Mouse (Mus musculus): ENCODE data around the gene Zwilch.
"Not testable (repeated sequence)": the region's sequence is repeated elsewhere in the genome, so short reads cannot be mapped to it uniquely, and the experiment has no call there.

The Zwilch gene

GRCm38 (mm10) chr9:64172816-64173665 lies at the start of gene Zwilch, which contains the start of gene Rpl4:
Gene Zwilch, minus strand, starts transcription at chr9:64173104.
Gene Rpl4, plus strand, starts transcription at chr9:64173375.
- DNase-seq (ENCODE audit: low spot score in 2 of 2), result peak; percentile 81 to 86

GRCm38 (mm10) chr9:64222098-64222497 lies 49.2 kb upstream of the Zwilch start:
- DNase-seq (ENCODE audit: low spot score in 2 of 2), result no peak

DNA sequence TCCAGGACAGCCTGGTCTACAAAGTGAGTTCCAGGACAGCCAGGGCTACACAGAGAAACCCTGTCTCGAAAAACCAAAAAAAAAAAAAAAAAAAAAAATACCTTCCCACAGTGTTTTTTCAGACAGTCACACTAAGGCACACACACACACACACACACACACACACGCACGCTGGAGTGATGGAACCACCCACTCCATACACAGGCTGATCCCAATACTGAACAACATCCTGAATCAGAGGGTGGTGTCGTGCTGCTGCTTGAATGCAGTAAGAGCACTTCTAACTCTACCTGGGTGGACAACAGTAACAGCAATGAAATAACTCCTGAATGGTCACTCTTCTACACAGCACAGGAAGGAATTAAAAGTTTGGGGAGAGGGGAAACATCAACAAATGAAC lies 48.6 kb upstream of the Zwilch start:
- peak; percentile 19 to 40 for DNase-seq (ENCODE audit: low spot score in 2 of 2)

- no peak for DNase-seq (ENCODE audit: low spot score in 2 of 2)
These were observed 47.7 kb upstream of the Zwilch start for GRCm38 (mm10) chr9:64220603-64221002.

DNA sequence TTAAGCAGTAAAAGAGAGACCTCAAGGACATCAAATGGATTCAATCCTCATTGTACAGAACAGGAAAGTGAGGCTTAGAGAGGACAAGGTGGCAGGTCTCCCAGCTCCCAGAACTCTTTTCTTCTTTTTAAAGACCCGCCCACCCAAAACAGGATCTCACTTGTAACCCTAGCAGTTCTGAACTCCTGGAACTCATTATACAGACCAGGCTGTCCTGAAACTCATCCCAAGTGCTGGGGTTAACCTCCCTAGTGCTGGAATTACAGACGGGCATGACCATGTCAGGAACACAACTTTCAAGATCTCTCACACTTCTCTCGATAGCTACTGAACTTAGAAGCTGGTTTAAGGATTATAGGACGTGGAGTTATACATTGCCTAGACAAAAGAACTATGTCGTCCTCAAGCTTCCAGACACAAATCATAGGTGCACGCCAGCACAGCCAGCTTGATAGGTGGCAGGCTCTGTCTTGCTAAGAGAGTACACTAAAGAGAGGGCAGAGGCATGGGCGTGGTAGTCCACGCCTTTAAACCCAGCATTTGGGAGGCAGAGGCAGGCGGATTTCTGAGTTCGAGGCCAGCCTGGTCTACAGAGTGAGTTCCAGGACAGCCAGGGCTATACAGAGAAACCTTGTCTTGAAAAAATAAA lies 47.0 kb upstream of the Zwilch start:
- DNase-seq (ENCODE audit: low spot score in 2 of 2), result no peak

- DNase-seq (ENCODE audit: low spot score in 2 of 2), result no peak
These were observed 46.4 kb upstream of the Zwilch start for GRCm38 (mm10) chr9:64219305-64219704.

GRCm38 (mm10) chr9:64217887-64218286 lies 45.0 kb upstream of the Zwilch start:
- no peak for DNase-seq (ENCODE audit: low spot score in 2 of 2)

GRCm38 (mm10) chr9:64216641-64217040 lies 43.7 kb upstream of the Zwilch start:
- DNase-seq (ENCODE audit: low spot score in 2 of 2), result no peak

DNA sequence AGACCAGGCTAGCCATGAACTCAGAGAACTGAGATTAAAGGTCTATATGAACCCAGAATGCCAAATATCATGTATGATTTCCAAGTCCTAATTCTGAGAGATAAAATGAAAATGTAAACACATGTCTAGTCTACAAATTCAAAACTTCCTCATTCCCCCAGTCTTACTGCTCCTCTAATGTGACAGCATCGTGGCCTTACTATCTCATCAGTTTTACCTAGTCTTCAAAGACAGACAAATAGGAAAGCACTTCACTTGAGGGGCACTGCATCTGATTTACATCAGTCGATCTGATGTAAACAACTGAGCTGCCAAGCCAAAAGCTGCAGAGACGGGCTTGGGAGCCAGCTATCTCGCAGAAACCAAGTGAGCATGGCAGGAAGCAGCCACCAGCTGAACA lies 43.2 kb upstream of the Zwilch start:
- no peak for DNase-seq (ENCODE audit: low spot score in 2 of 2)

DNA sequence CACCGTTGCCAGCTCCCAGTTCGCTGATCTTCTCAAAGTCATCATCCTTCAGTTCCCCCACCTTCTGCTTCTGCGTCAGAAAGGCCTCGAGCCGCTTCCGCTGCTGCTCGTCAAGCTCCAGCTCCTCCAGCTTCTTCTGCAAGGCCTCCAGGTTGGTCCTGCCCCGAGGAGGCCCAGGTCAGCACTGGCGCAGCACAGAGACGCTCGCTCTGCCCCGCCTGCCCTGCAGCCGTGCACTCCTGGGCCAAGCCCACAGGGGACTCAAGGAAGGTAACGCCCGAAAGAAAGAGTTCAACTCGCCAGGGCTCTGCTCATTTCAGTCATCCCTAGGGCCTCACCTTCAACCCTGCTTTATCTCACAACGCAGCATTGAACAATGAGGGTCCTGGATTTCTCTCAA lies 41.5 kb upstream of the Zwilch start:
- DNase-seq (ENCODE audit: low spot score in 2 of 2), result no peak

GRCm38 (mm10) chr9:64207509-64208084 lies 34.7 kb upstream of the Zwilch start:
- DNase-seq (ENCODE audit: low spot score in 2 of 2), result no peak

DNA sequence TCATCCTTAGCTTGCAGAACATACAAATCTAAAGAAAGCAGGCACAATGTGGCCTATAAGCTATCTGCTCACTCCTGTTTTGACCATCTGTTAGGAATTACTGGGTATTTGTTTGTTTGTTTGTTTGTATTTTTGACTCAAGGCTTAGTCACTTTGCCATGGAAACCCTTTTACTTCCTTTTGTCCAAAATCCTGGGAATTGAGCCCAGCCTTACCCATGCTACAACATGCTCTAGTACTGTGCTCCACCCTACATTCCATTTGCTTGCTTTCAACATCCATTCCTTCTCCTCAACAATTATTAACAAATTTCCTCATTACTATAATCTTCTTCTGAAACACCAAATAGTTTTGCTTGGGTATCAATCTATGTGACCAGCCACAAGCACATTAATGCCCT lies 30.0 kb upstream of the Zwilch start:
- no peak for DNase-seq (ENCODE audit: low spot score in 2 of 2)

DNA sequence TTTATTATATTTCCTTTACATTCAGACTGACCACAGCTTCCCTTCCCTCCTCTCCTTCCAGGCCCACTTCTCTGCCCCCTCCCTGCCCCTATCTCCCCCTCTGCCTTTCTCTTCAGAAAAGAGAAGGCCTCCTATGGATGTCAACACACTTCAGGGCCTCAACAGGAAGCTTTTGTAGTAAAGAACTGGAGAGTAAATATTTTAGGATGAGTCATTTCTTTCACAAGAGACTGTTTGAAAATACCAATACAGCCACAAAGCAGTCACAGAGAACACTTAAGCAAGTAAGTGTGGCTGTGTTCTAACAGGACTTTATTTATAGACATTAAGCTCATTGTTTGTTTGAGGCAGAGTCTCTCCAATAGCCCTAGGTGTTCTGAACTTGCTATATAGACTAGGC lies 29.4 kb upstream of the Zwilch start:
- no peak for DNase-seq (ENCODE audit: low spot score in 2 of 2)

DNA sequence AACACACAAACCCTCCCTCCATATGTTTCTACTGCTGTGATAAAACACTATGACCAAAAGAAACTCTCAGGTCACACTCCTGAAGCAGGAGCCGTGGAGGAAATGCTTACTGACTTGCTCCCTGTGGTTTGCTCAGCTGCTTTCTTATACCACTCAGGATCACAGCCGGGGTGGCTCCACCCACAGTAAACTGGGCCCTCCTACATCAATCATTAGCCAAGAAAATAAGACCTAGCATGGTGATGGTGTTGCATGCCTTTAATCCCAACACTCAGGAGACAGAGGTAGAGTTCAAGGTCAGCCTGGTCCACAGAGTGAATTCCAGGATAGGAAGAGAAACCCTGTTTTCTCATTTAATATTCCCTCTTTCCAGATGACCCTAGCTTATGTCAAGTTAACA lies 27.0 kb upstream of the Zwilch start:
- no peak for DNase-seq (ENCODE audit: low spot score in 2 of 2)

- DNase-seq (ENCODE audit: low spot score in 2 of 2), result not testable (repeated sequence)
These were observed 26.0 kb upstream of the Zwilch start for GRCm38 (mm10) chr9:64198763-64199418.

- no peak for DNase-seq (ENCODE audit: low spot score in 2 of 2)
These were observed 25.3 kb upstream of the Zwilch start for GRCm38 (mm10) chr9:64198068-64198762.

GRCm38 (mm10) chr9:64197524-64197923 lies 24.6 kb upstream of the Zwilch start:
- DNase-seq (ENCODE audit: low spot score in 2 of 2), result no peak

GRCm38 (mm10) chr9:64195554-64195953 lies 22.6 kb upstream of the Zwilch start:
- DNase-seq (ENCODE audit: low spot score in 2 of 2), result peak; percentile 71 to 83

- no peak for DNase-seq (ENCODE audit: low spot score in 2 of 2)
These were observed 21.0 kb upstream of the Zwilch start for GRCm38 (mm10) chr9:64193879-64194278.

- no peak for DNase-seq (ENCODE audit: low spot score in 2 of 2)
These were observed 11.4 kb upstream of the Zwilch start for GRCm38 (mm10) chr9:64184166-64184840.

DNA sequence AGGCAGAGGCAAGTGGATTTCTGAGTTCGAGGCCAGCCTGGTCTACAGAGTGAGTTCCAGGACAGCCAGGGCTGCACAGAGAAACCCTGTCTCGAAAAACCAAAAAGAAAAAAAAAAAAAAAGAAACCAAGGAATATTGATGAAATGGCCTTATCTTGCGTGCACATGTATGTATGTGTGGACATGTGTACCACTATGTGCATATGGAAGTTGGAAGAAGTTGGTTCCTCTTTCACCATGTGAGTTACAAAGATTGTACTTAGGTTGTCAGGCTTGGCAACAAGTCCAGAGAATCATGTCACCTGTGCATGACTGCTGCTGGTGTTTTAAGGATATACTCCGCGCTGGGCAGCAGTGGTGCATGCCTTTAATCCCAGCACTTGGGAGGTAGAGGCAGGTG lies 10.4 kb upstream of the Zwilch start:
- DNase-seq (ENCODE audit: low spot score in 2 of 2), result not testable (repeated sequence)
